In the genomic region with DNA sequence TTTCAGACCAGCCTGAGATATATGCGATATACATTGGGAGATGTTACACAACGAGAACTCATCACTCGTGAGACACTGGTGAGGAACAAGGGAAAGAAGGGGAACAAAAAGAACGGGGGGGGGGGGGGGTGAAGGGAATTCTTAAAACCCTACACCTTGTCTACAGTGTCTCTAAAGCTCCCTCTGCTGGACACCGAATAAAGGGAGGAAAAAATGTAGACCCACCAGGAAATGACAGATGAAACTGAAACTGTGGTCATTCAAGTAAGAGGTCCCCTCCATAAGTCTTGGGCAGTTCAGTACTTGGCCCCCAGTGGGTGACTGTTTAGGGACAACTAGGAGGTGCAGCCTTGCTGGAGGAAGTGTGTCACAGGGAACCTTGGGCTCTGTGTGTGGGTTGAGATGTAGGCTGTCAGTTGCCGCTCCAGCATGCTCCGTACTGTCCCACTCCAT, we compare ENCODE assay signal across 9 mouse cellular contexts. TPM values are rescaled to one million over a fixed set of nuclear protein-coding genes. Genes with fewer than 3 reads are reported as not detected.
DNase-seq lines count a peak whose midpoint lies in the region; ATAC-seq and TF ChIP-seq lines count a peak whose summit lies in the region.
"Had no signal": no experiment of that assay in that cellular context is flagged by ENCODE, and none has a peak within 500 bp of the region (broad histone marks: within the 10 kb centered on the region; RNA-seq: fewer than 3 reads in every experiment).

No protein-coding gene starts in this region.

- H3K9ac ChIP-seq in midbrain, postnatal 0 days (replicated peaks; ENCODE audit: low read length, poor library complexity, severe bottlenecking) = no peak overlapping the region
- no peak overlapping the region for H3K9ac ChIP-seq in intestine, embryonic 16.5 days (ENCODE audit: low read depth, low read length)
- no peak overlapping the region for H3K9ac ChIP-seq in forebrain, embryonic 13.5 days
- H3K9ac ChIP-seq: midbrain, embryonic 12.5 days had no signal

- H3K27me3 ChIP-seq in midbrain, postnatal 0 days (ENCODE audit: insufficient read depth, low read length) = no peaks in the 10 kb centered on the region
- no peaks in the 10 kb centered on the region for H3K27me3 ChIP-seq in midbrain, embryonic 10.5 days (ENCODE audit: low read depth, poor library complexity, severe bottlenecking)
- H3K27me3 ChIP-seq in intestine, embryonic 16.5 days (replicated peaks; ENCODE audit: control insufficient read depth, insufficient read depth, low read length) = no peaks in the 10 kb centered on the region
- no peaks in the 10 kb centered on the region for H3K27me3 ChIP-seq in forebrain, embryonic 13.5 days
- H3K27me3 ChIP-seq: midbrain, embryonic 12.5 days had no signal

- no peak overlapping the region for H3K4me2 ChIP-seq in midbrain, postnatal 0 days (ENCODE audit: low read depth, low read length, poor library complexity, severe bottlenecking)
- no peak overlapping the region for H3K4me2 ChIP-seq in intestine, embryonic 16.5 days (ENCODE audit: low read depth, low read length)
- H3K4me2 ChIP-seq in forebrain, embryonic 13.5 days = no peak overlapping the region
- H3K4me2 ChIP-seq: midbrain, embryonic 12.5 days had no signal

- 65% methylated on average over 7 of the region's 7 CpGs for WGBS in midbrain, postnatal 0 days
- 68% methylated on average over 7 of the region's 7 CpGs for WGBS in midbrain, embryonic 10.5 days
- 61% methylated on average over 7 of the region's 7 CpGs for WGBS in intestine, embryonic 16.5 days
- 68% methylated on average over 7 of the region's 7 CpGs for WGBS in forebrain, embryonic 13.5 days

- peak; percentile 26 for DNase-seq in adrenal gland, postnatal 10 days
- no peak for DNase-seq in adrenal gland, postnatal 25 days
- peak; percentile 36 for DNase-seq in midbrain, postnatal 0 days (ENCODE audit: low spot score)
- no peak for DNase-seq in midbrain, embryonic 10.5 days (ENCODE audit: low spot score)
- DNase-seq in embryo, embryonic 11.5 days (ENCODE audit: low read depth, low spot score) = peak; percentile 34
- DNase-seq in lung, postnatal 10 days = peak; percentile 68

- no peaks in the 10 kb centered on the region for H3K9me3 ChIP-seq in midbrain, postnatal 0 days (ENCODE audit: low read length)
- no peaks in the 10 kb centered on the region for H3K9me3 ChIP-seq in midbrain, embryonic 10.5 days (replicated peaks)
- no peaks in the 10 kb centered on the region for H3K9me3 ChIP-seq in intestine, embryonic 16.5 days (ENCODE audit: control insufficient read depth, low read length)
- H3K9me3 ChIP-seq in forebrain, embryonic 13.5 days (replicated peaks) = no peaks in the 10 kb centered on the region
- H3K9me3 ChIP-seq: midbrain, embryonic 12.5 days had no signal

- 0 out of 2 replicates have a peak, but pooled peaks cover 2% of the 10 kb centered on the region for H3K36me3 ChIP-seq in midbrain, postnatal 0 days (ENCODE audit: insufficient read depth, low read length)
- peaks cover 19% of the 10 kb centered on the region for H3K36me3 ChIP-seq in midbrain, embryonic 10.5 days
- H3K36me3 ChIP-seq in intestine, embryonic 16.5 days (ENCODE audit: control insufficient read depth, insufficient read depth, low read length) = no peaks in the 10 kb centered on the region
- peaks cover 13% of the 10 kb centered on the region for H3K36me3 ChIP-seq in forebrain, embryonic 13.5 days (ENCODE audit: poor library complexity, severe bottlenecking)

- H3K4me1 ChIP-seq in midbrain, postnatal 0 days (ENCODE audit: insufficient read depth, low read length) = no peaks in the 10 kb centered on the region
- H3K4me1 ChIP-seq in midbrain, embryonic 10.5 days = peaks cover 13% of the 10 kb centered on the region
- H3K4me1 ChIP-seq in intestine, embryonic 16.5 days (ENCODE audit: control insufficient read depth, insufficient read depth, low read length) = no peaks in the 10 kb centered on the region
- H3K4me1 ChIP-seq in forebrain, embryonic 13.5 days = peaks cover 10% of the 10 kb centered on the region

- peak; percentile 69 for TF ChIP-seq CTCF in midbrain, postnatal 0 days (IDR thresholded peaks at IDR 0.05)

- no peak overlapping the region for H3K27ac ChIP-seq in midbrain, postnatal 0 days (ENCODE audit: low read depth, low read length)
- no peak overlapping the region for H3K27ac ChIP-seq in midbrain, embryonic 10.5 days (replicated peaks)
- H3K27ac ChIP-seq in intestine, embryonic 16.5 days (ENCODE audit: low read length) = no peak overlapping the region
- no peak overlapping the region for H3K27ac ChIP-seq in forebrain, embryonic 13.5 days
- H3K27ac ChIP-seq: midbrain, embryonic 12.5 days had no signal

- H3K4me3 ChIP-seq in midbrain, postnatal 0 days (ENCODE audit: low read depth, low read length) = no peak overlapping the region
- H3K4me3 ChIP-seq in midbrain, embryonic 10.5 days = no peak overlapping the region
- H3K4me3 ChIP-seq in intestine, embryonic 16.5 days (ENCODE audit: low read length) = no peak overlapping the region
- no peak overlapping the region for H3K4me3 ChIP-seq in forebrain, embryonic 13.5 days
- H3K4me3 ChIP-seq: midbrain, embryonic 12.5 days had no signal

- ATAC-seq in midbrain, postnatal 0 days (ENCODE audit: low FRiP score) = no peak
- ATAC-seq in intestine, embryonic 16.5 days = peak; percentile 58
- no peak for ATAC-seq in forebrain, embryonic 13.5 days

RNA-seq across cellular contexts. Expression of a gene that starts 21.9 kb away (rescaled TPM):
- 1 to 10 TPM; 1.2 to 2.7 TPM for total RNA-seq in adrenal gland, postnatal 10 days (2021)
- 0.61 TPM in 1 of 2 replicates, not detected in the other for total RNA-seq in adrenal gland, postnatal 25 days (2021)
- 0.09 TPM in 1 of 2 replicates, not detected in the other for total RNA-seq in midbrain, postnatal 0 days (2014; rRNA removed)
- polyA plus RNA-seq in midbrain, postnatal 0 days (2015; fragmentation: Nextera tagmentation; extraction: Ambion mirVana) = 0.18 and 0.46 TPM in 2 replicates
- polyA plus RNA-seq in midbrain, embryonic 10.5 days (2016; fragmentation: Nextera tagmentation; extraction: Ambion mirVana) = 0.37 and 0.87 TPM in 2 replicates
- 17.8 and 19.9 TPM in 2 replicates for polyA plus RNA-seq in intestine, embryonic 16.5 days (2015; fragmentation: Nextera tagmentation; extraction: Ambion mirVana)
- polyA plus RNA-seq in forebrain, embryonic 13.5 days (2015; fragmentation: Nextera tagmentation; extraction: Ambion mirVana) = 0.45 and 0.60 TPM in 2 replicates

RNA-seq across cellular contexts. Expression of a gene that starts 24.6 kb away (rescaled TPM):
- total RNA-seq in adrenal gland, postnatal 10 days (2021) = 10 to 100 TPM; 15.3 to 21.4 TPM
- total RNA-seq in adrenal gland, postnatal 25 days (2021) = 29.9 and 58.2 TPM in 2 replicates
- total RNA-seq in midbrain, postnatal 0 days (2014; rRNA removed) = 13.4 and 17.9 TPM in 2 replicates
- 40.7 and 48.0 TPM in 2 replicates for polyA plus RNA-seq in midbrain, postnatal 0 days (2015; fragmentation: Nextera tagmentation; extraction: Ambion mirVana)
- polyA plus RNA-seq in midbrain, embryonic 10.5 days (2016; fragmentation: Nextera tagmentation; extraction: Ambion mirVana) = 37.8 and 37.9 TPM in 2 replicates
- polyA plus RNA-seq in intestine, embryonic 16.5 days (2015; fragmentation: Nextera tagmentation; extraction: Ambion mirVana) = 32.6 and 33.2 TPM in 2 replicates
- 53.4 and 60.3 TPM in 2 replicates for polyA plus RNA-seq in forebrain, embryonic 13.5 days (2015; fragmentation: Nextera tagmentation; extraction: Ambion mirVana)

Comparison
In these comparisons a context has a peak if more than half of its experiments do, and no peak if none do; other contexts are left out.
1. DNase-seq: peak in adrenal gland, postnatal 10 days (single experiment), midbrain, postnatal 0 days (single experiment), embryo, embryonic 11.5 days (single experiment) and lung, postnatal 10 days (single experiment); none in adrenal gland, postnatal 25 days (single experiment) and midbrain, embryonic 10.5 days (single experiment).
2. RNA of a gene that starts 21.9 kb away (polyA plus RNA-seq): 17.8 to 19.9 TPM in intestine, embryonic 16.5 days; 0.18 to 0.46 TPM in midbrain, postnatal 0 days, 0.45 to 0.60 TPM in forebrain, embryonic 13.5 days and 0.37 to 0.87 TPM in midbrain, embryonic 10.5 days; every median in the first group is over 10 times any median in the second.